Mouse (Mus musculus) cortical plate, adult 2 months (tissue): ENCODE data around the gene Slc25a54.

Source experiments
- CTCF ChIP-seq: fragments of 200-500 bp; IDR thresholded peaks from 2 replicates; pipeline ENCODE4 v1.5.1; 2011; ENCODE audit warnings: mild to moderate bottlenecking, control low read depth, low read length; ENCODE audit not compliant: insufficient read depth; ENCODE audit errors: extremely low read depth
- POLR2A ChIP-seq: fragments of 200-500 bp; IDR thresholded peaks from 2 replicates; pipeline ENCODE4 v1.6.1; 2011; ENCODE audit warnings: mild to moderate bottlenecking, low read length, control low read depth; ENCODE audit not compliant: insufficient read depth; ENCODE audit errors: extremely low read depth

DNA sequence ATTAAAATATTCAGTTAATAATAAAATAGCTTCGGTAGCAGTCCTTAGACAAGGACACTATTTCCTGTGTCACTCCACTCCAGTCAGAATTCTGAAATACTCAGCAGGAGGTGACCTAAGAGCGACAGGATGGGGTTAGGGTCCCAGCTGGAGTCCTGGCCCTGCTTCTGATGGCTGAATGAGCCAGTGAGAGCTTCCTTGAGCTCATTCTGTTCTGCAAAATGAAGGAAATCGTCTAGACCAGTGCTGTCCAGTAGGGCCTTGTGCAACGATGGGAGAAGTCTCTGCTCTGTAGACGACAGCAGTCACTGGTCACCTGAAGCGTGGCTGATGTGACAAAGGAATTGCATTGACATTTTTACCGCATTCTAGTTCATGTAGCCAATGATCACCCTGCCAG is 36.9 kb upstream of the Slc25a54 start:
- no peak for TF ChIP-seq CTCF
- no peak for TF ChIP-seq POLR2A
